ENCODE assay signal across 9 mouse cellular contexts in the genomic region with DNA sequence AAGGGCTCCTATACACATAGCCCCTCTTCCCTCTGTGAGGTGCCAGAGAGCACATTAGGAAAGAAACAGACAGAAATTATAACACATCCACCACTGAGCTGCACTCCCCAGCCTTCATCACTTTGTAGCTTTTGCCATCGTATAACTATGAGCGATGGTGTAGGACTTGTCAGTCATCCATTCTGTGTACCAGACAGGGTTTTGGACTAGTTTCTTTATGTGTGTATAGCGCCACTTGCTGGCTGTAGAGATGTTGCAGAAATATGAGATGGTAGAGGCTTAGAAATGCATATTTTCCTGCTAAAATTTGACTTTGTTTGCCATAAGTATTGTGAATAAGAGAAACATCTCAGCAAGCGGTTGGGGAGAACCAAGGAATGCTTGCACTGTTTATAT. TPM values are rescaled to one million over a fixed set of nuclear protein-coding genes. Genes with fewer than 3 reads are reported as not detected.
DNase-seq lines count a peak whose midpoint lies in the region; ATAC-seq and TF ChIP-seq lines count a peak whose summit lies in the region.
"Had no signal": no experiment of that assay in that cellular context is flagged by ENCODE, and none has a peak within 500 bp of the region (broad histone marks: within the 10 kb centered on the region; RNA-seq: fewer than 3 reads in every experiment).

No protein-coding gene starts in this region.

- H3K4me1 ChIP-seq in limb, embryonic 11.5 days (ENCODE audit: control insufficient read depth, insufficient read depth, low read length): no peaks in the 10 kb centered on the region
- H3K4me1 ChIP-seq in limb, embryonic 10.5 days: peaks cover 6% of the 10 kb centered on the region; the same call in 1 of the 2 replicates
- 0 out of 2 replicates have a peak, but pooled peaks cover 10% of the 10 kb centered on the region for H3K4me1 ChIP-seq in hindbrain, postnatal 0 days (ENCODE audit: insufficient read depth, low read length)

- no peaks in the 10 kb centered on the region for H3K9me3 ChIP-seq in limb, embryonic 11.5 days (ENCODE audit: control insufficient read depth, low read length)
- no peaks in the 10 kb centered on the region for H3K9me3 ChIP-seq in limb, embryonic 10.5 days (replicated peaks)
- no peaks in the 10 kb centered on the region for H3K9me3 ChIP-seq in hindbrain, postnatal 0 days (ENCODE audit: low read length)

- peak; percentile 81 for TF ChIP-seq CTCF in hindbrain, postnatal 0 days (IDR thresholded peaks at IDR 0.05; ENCODE audit: low read depth)

- 64% methylated on average over 4 of the region's 4 CpGs for WGBS in limb, embryonic 11.5 days
- 59% methylated on average over 4 of the region's 4 CpGs for WGBS in limb, embryonic 10.5 days
- WGBS in hindbrain, postnatal 0 days: 22% methylated on average over 4 of the region's 4 CpGs

- DNase-seq in limb, embryonic 11.5 days (ENCODE audit: low spot score): peak; percentile 63
- no peak for DNase-seq in limb, embryonic 10.5 days (ENCODE audit: low spot score)
- DNase-seq in MN1 (ENCODE audit: low spot score): peak; percentile 55
- DNase-seq in cerebellum, postnatal 14 days: peak; percentile 73 to 77
- DNase-seq in hindbrain, postnatal 0 days (ENCODE audit: low spot score): peak; percentile 79
- DNase-seq in left cerebral cortex, adult 18-20 months (ENCODE audit: low spot score in 2 of 2): peak; percentile 41 to 51
- DNase-seq in ovary, postnatal 36 days (ENCODE audit: low spot score): no peak

- no peak overlapping the region for H3K4me3 ChIP-seq in limb, embryonic 11.5 days (ENCODE audit: low read depth, low read length)
- H3K4me3 ChIP-seq in limb, embryonic 10.5 days: no peak overlapping the region
- H3K4me3 ChIP-seq in hindbrain, postnatal 0 days (ENCODE audit: low read length): no peak overlapping the region

- no peak overlapping the region for H3K4me2 ChIP-seq in limb, embryonic 11.5 days (ENCODE audit: low read depth, severe bottlenecking)
- H3K4me2 ChIP-seq in hindbrain, postnatal 0 days (ENCODE audit: low read depth, low read length): no peak overlapping the region

- H3K36me3 ChIP-seq in limb, embryonic 11.5 days (ENCODE audit: control insufficient read depth, insufficient read depth, low read length): no peaks in the 10 kb centered on the region
- peaks cover 8% of the 10 kb centered on the region; the same call in 1 of the 2 replicates for H3K36me3 ChIP-seq in limb, embryonic 10.5 days
- H3K36me3 ChIP-seq in hindbrain, postnatal 0 days (ENCODE audit: insufficient read depth, low read length): peaks cover 1% of the 10 kb centered on the region; the same call in 1 of the 2 replicates

- no peaks in the 10 kb centered on the region for H3K27me3 ChIP-seq in limb, embryonic 11.5 days (ENCODE audit: control insufficient read depth, insufficient read depth, low read length)
- no peaks in the 10 kb centered on the region for H3K27me3 ChIP-seq in limb, embryonic 10.5 days (ENCODE audit: low read depth, poor library complexity, severe bottlenecking)
- no peaks in the 10 kb centered on the region for H3K27me3 ChIP-seq in hindbrain, postnatal 0 days (ENCODE audit: insufficient read depth, low read length)

- no peak overlapping the region for H3K27ac ChIP-seq in limb, embryonic 11.5 days (replicated peaks; ENCODE audit: low read depth, low read length)
- no peak overlapping the region for H3K27ac ChIP-seq in limb, embryonic 10.5 days
- H3K27ac ChIP-seq in hindbrain, postnatal 0 days: no peak overlapping the region

- ATAC-seq in limb, embryonic 11.5 days (ENCODE audit: insufficient number of reproducible peaks, low FRiP score, low TSS enrichment, low read depth): no peak
- ATAC-seq in hindbrain, postnatal 0 days: 0 out of 2 replicates have a peak, but pooled peaks have one; percentile 43
- peak; percentile 81 for ATAC-seq in neutrophil, adult 5-6 weeks (ENCODE audit: extremely low read depth, insufficient number of reproducible peaks, low FRiP score, poor library complexity, severe bottlenecking)

- H3K9ac ChIP-seq in limb, embryonic 11.5 days (ENCODE audit: low read length): no peak overlapping the region
- no peak overlapping the region for H3K9ac ChIP-seq in hindbrain, postnatal 0 days (replicated peaks; ENCODE audit: low read length)

RNA-seq across cellular contexts. Expression of gene Mlxip, which starts 42.2 kb away (rescaled TPM):
- 19.3 and 21.7 TPM in 2 replicates for polyA plus RNA-seq in limb, embryonic 11.5 days (2014; fragmentation: Nextera tagmentation; extraction: Ambion mirVana)
- polyA plus RNA-seq in limb, embryonic 10.5 days (2016; fragmentation: Nextera tagmentation; extraction: Ambion mirVana): 21.1 and 22.1 TPM in 2 replicates
- total RNA-seq in hindbrain, postnatal 0 days (2014; rRNA removed): 16.8 and 17.9 TPM in 2 replicates
- polyA plus RNA-seq in hindbrain, postnatal 0 days (2015; fragmentation: Nextera tagmentation; extraction: Ambion mirVana): 8.7 and 12.5 TPM in 2 replicates
- 10 to 100 TPM; 16.0 to 16.8 TPM for total RNA-seq in left cerebral cortex, adult 18-20 months (2021)
- total RNA-seq in neutrophil, adult 5-6 weeks (2017): 50.7 and 57.7 TPM in 2 replicates

RNA-seq across cellular contexts. Expression of gene Lrrc43, which starts 52.3 kb away (rescaled TPM):
- polyA plus RNA-seq in limb, embryonic 11.5 days (2014; fragmentation: Nextera tagmentation; extraction: Ambion mirVana): not detected in 2 replicates
- 0.08 TPM in 1 of 2 replicates, not detected in the other for polyA plus RNA-seq in limb, embryonic 10.5 days (2016; fragmentation: Nextera tagmentation; extraction: Ambion mirVana)
- 0.10 TPM in 1 of 2 replicates, not detected in the other for total RNA-seq in hindbrain, postnatal 0 days (2014; rRNA removed)
- 0.88 and 0.98 TPM in 2 replicates for polyA plus RNA-seq in hindbrain, postnatal 0 days (2015; fragmentation: Nextera tagmentation; extraction: Ambion mirVana)
- total RNA-seq in left cerebral cortex, adult 18-20 months (2021): under 1 TPM; 0.33 to 0.40 TPM
- not detected in 2 replicates for total RNA-seq in neutrophil, adult 5-6 weeks (2017)
- polyA plus RNA-seq: liver, embryonic 16.5 days had no signal

RNA-seq across cellular contexts. Expression of gene Il31, which starts 52.5 kb away (rescaled TPM):
- polyA plus RNA-seq in limb, embryonic 11.5 days (2014; fragmentation: Nextera tagmentation; extraction: Ambion mirVana): not detected in 2 replicates
- not detected in 2 replicates for polyA plus RNA-seq in limb, embryonic 10.5 days (2016; fragmentation: Nextera tagmentation; extraction: Ambion mirVana)
- not detected in 2 replicates for total RNA-seq in hindbrain, postnatal 0 days (2014; rRNA removed)
- not detected in 2 replicates for polyA plus RNA-seq in hindbrain, postnatal 0 days (2015; fragmentation: Nextera tagmentation; extraction: Ambion mirVana)
- not detected for total RNA-seq in left cerebral cortex, adult 18-20 months (2021)
- not detected in 2 replicates for total RNA-seq in neutrophil, adult 5-6 weeks (2017)
- polyA plus RNA-seq: liver, embryonic 16.5 days had no signal

Comparison
In these comparisons a context has a peak if more than half of its experiments do, and no peak if none do; other contexts are left out.
1. DNase-seq: peak in limb, embryonic 11.5 days (single experiment), MN1 (single experiment), cerebellum, postnatal 14 days (2 of 2), hindbrain, postnatal 0 days (single experiment) and left cerebral cortex, adult 18-20 months (2 of 2); none in limb, embryonic 10.5 days (single experiment) and ovary, postnatal 36 days (single experiment).